ENCODE assay signal across 9 mouse cellular contexts in genomic region chr17:29796086-29796485, GRCm38 (mm10).
DNase-seq lines count a peak whose midpoint lies in the region; ATAC-seq and TF ChIP-seq lines count a peak whose summit lies in the region.
"Had no signal": no experiment of that assay in that cellular context is flagged by ENCODE, and none has a peak within 500 bp of the region (broad histone marks: within the 10 kb centered on the region; RNA-seq: fewer than 3 reads in every experiment).

No protein-coding gene starts in this region.

- H3K4me1 ChIP-seq in heart, postnatal 0 days (ENCODE audit: control insufficient read depth, insufficient read depth): peaks cover 4% of the 10 kb centered on the region; the same call in 1 of the 2 replicates

- H3K4me3 ChIP-seq in heart, postnatal 0 days (ENCODE audit: low read depth, low read length): no peak overlapping the region

- no peak overlapping the region for H3K27ac ChIP-seq in heart, postnatal 0 days (ENCODE audit: low read depth)
- H3K27ac ChIP-seq: stomach, embryonic 15.5 days had no signal

- peak; percentile 39 for ATAC-seq in CD4-positive, CD25-positive, alpha-beta regulatory T cell, adult 4 months
- ATAC-seq in heart, postnatal 0 days (ENCODE audit: insufficient read depth, low read depth): peak; percentile 45; the same call in 1 of the 2 replicates

- TF ChIP-seq EP300 in heart, postnatal 0 days (IDR thresholded peaks at IDR 0.05; ENCODE audit: low read depth): no peak

- H3K27me3 ChIP-seq in heart, postnatal 0 days (ENCODE audit: control insufficient read depth, insufficient read depth, low read length): peaks cover 14% of the 10 kb centered on the region; the same call in 1 of the 2 replicates

- DNase-seq in adrenal gland, postnatal 10 days: peak; percentile 91
- DNase-seq in embryo, embryonic 9.5 days (ENCODE audit: extremely low spot score): peak; percentile 76
- DNase-seq in heart, postnatal 0 days (ENCODE audit: low spot score): peak; percentile 72
- DNase-seq in layer of hippocampus, adult 9-10 months (ENCODE audit: low spot score): peak; percentile 37
- peak; percentile 86 for DNase-seq in lung, postnatal 14 days
- DNase-seq in ovary, postnatal 14 days (ENCODE audit: low spot score): peak; percentile 55
- peak; percentile 79 for DNase-seq in thymus, postnatal 25 days

- H3K36me3 ChIP-seq in heart, postnatal 0 days (replicated peaks; ENCODE audit: control insufficient read depth, insufficient read depth, low read length): no peaks in the 10 kb centered on the region
- H3K36me3 ChIP-seq: stomach, embryonic 15.5 days had no signal

- H3K9ac ChIP-seq in heart, postnatal 0 days (replicated peaks; ENCODE audit: low read depth, low read length): no peak overlapping the region
- H3K9ac ChIP-seq: stomach, embryonic 15.5 days had no signal

- no peaks in the 10 kb centered on the region for H3K9me3 ChIP-seq in heart, postnatal 0 days (replicated peaks; ENCODE audit: control insufficient read depth, low read length)
- H3K9me3 ChIP-seq: stomach, embryonic 15.5 days had no signal

- 11% methylated on average over 7 of the region's 7 CpGs for WGBS in heart, postnatal 0 days

- H3K4me2 ChIP-seq in heart, postnatal 0 days (ENCODE audit: low read depth, low read length): no peak overlapping the region

- TF ChIP-seq CTCF in heart, postnatal 0 days (IDR thresholded peaks at IDR 0.05; ENCODE audit: low read depth): peak; percentile 69

Comparison
In these comparisons a context has a peak if more than half of its experiments do, and no peak if none do; other contexts are left out.
1. DNase-seq: peak in every context shown above with its lines; median percentile 91 in adrenal gland, postnatal 10 days; 86 in lung, postnatal 14 days; 79 in thymus, postnatal 25 days; 76 in embryo, embryonic 9.5 days; 72 in heart, postnatal 0 days; 55 in ovary, postnatal 14 days; 37 in layer of hippocampus, adult 9-10 months.